Mouse (Mus musculus) spleen, postnatal 36 days (tissue): Measurements from ENCODE around the gene Mcf2l.

Source experiments
- DNase-seq, 2 experiments: peaks; one replicate each; pipeline ENCODE4 v3.0.0; 2022; ENCODE audit warnings: low spot score in 2 of 2, mixed read lengths in 1 of 2

Gene Mcf2l

DNA sequence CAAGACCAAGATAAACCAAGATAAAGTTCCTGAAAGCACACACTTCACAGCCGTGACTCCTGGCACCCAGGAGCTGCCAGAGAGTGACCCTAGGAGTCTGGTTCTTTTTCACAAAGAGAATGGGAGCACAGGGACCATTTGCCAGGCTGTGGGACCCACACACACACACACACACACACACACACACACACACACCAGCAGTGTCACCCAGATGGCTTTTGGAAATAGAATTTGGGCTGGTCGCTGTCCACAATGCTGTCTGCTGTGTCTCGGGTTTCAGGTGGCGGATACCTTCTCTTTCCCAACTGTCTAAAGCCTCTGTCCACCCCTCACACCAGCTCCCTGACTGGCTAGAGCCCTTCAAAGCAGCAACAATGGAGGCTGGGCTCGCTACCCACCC, 120.9 kb downstream of the Mcf2l start:
- no peak for DNase-seq

DNA sequence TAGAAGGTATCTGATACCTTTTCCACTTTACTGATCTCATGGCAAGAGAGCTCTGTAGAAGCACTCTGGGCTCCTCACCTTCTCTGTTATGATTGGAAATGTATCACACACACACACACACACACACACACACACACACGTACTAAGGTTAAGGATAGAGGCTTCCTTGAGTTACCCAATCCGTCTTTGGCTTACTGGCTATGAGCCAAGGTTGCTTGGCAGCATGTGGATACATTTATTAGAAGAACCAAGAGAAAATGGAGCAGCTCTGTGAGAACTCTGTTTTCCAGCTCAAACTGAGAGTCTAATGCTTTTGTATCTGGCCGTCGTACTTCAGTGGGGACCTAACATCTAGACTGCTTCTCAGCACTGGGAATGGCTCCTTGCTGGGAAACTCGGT, 121.9 kb downstream of the Mcf2l start:
- DNase-seq = no peak

DNA sequence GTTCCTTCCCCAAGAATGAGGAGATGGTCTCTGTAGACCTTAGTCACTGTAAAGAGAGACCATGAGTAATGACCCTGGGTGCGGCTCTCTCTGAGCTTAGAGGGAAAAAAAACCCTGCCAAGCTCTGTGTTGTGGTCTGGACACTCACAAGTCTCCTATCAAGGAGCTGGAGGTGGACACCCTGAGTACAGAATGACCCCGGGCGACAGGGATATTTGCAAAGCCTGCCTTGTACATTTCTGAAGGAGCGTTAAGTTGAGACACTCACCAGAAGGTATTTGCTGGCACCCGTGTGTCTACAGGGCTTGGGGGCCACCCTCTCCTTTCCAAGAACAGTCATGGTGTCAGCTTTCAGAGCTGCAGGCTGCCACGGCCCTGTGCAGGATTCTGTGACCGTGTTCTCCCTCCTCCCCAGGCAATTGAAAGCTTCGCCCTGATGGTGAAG, 123.2 kb downstream of the Mcf2l start:
- no peak for DNase-seq

DNA sequence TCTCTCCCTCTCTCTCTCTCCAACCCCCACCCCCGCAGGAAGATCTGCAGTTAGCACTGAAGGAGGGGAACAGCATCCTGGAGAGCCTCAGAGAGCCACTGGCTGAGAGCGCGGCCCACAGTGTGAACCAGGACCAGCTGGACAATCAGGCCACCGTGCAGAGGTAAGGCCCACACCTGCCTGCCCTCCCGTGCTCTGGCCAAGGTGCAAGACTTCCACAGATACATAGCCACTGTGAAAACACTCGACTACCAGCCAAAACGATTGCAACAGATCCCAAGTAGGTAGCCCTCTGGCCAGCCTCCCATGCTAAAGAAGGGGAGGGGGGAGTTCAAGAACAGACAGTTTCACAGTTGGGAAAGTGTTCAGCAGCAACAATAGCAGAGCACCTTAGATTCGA, 124.7 kb downstream of the Mcf2l start:
- DNase-seq = no peak

DNA sequence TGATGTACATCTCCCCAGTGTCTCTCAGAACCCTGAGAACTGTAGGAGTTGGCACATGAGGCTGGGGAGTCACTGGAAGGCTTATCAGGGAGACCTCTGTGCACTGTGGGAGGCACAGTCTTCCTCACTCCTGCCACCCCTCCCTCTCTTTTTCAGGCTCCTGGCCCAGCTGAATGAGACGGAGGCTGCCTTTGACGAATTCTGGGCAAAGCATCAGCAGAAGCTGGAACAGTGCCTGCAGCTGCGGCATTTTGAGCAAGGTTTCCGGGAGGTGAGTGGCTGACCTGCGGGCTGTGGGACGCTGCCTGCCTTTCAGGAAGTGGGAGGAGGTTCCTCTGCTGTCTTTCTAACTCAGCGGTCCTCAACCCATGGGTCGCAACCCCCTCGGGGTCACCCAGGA, 126.2 kb downstream of the Mcf2l start:
- DNase-seq = no peak

DNA sequence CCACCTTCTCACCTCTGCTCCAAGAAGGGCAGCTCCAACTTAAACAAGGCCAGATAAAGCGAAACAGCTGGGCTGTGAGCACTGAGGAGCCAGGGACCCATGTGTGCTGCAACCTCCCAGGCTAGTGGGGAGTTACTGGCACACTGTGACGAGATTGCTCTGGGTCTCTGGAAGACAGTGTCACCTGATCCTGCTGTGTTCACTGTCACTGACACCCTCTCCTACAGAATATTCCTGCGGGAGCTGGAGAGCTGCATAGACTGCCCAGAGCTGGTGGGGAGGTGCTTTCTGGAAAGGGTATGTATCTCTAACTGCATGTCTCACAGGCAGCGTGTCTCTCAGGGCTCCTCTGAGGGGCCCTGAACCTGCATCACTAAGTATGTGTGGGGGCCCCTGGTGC, 133.9 kb downstream of the Mcf2l start:
- no peak for DNase-seq

DNA sequence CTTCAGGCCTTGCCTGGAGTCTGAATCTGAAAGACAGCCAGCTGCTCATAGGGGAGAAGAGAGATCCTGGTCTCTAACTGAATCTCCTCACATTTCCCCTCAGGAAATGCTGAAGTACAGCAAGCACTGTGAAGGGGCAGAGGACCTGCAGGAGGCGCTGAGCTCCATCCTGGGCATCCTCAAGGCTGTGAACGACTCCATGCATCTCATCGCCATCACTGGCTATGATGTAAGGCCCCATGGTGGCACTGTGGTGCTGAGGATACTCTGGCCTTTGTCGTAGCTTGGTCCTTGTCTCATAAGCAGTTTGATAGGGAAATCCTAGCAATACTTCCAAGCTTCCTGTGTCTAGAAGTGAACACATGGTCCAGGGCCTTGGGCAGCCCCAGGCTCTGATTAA, 136.7 kb downstream of the Mcf2l start:
- DNase-seq = no peak

DNA sequence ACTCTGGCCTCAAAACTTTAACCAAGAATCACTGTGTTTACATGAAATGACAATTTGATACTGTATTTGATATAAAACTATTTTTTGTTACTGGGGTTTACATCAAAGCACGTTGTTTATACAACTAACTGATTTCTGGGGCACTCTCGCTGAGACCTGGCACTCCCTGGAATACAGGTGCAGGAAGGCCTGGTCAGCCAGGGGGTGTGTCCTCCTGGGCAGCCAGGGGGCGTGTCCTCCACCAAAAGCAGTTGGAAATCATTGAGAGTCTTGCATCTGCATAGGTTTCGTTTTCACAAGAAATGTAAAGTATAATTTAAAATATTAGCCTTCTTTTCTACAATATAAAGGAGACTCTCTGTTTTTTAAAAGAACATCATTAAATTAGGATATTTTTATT, 146.0 kb downstream of the Mcf2l start:
- DNase-seq = no peak

DNA sequence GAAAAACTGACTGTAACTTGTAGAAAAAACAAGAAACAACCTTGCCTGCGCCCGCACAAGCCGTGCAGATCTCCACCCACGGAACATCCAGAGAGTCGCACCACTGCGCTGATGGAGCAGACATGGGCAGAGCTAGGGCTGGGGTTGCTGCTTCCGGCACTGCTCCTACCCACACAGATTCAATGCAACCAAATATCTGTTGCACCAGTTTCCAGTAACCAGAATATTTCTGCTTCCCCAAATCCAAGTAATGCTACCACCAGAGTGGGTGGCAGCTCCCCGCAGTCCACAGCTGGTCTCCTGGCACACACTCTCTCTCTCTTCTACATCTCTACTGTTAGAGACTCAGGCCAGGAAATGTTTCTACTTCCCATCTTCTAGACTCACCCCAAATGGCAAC, 148.2 kb downstream of the Mcf2l start:
- DNase-seq = no peak

DNA sequence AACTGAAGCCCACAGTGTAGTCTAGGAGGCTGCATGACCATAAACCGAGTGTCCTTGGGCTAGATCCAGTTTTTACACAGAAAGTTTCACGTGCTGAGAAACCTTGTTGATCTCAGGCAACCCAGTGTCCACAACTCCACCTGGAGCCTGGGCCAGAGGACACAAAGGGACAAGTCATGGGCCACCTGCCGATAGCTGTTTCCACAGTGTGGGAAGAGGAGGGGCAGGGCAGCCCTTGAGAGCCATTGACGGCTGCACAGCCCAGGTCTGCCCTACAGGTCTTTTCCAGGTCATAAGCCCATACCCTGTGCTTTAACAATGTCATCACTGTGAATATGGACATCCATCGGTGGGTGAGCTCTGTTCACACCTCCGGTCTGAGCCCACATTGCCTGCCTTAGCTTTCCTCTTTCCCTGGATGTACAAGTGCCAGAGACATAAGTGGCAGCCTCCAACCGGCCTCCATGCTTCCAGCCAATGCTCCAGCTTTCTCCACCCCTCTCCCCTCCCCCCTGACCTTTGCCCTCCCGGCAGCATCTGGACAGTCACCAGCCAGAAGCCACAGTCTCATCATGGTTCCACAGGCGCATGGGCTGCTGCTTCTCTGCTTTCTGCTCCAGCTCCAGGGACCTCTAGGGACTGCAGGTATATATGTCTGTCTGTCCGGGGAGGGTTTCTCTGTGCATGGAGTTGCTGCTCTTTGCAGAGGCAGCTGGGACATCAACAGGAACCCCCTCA, 152.1 kb downstream of the Mcf2l start, which contains the start of gene F7:
F7 (plus strand) TSS at position 548 of the 738 bp plus-strand sequence.
- DNase-seq = no peak

DNA sequence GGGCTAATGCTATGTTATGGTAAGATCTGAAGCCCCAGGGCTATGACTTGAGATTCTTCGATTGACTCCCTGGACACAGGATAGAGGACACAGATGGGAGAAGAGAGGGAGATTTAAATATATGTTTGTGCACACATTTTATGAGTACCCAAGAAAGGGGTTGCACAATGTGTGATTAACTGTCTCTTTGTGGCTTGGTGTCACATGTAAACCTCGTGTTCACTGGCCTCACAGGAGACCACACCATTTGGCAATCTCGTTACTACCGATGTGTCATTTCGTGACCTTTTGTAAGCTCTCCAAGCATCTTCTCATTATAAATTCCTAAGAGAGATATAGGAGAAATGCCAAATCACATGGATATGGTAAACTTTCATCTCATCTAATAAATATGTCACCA, 154.0 kb downstream of the Mcf2l start:
- DNase-seq = no peak

DNA sequence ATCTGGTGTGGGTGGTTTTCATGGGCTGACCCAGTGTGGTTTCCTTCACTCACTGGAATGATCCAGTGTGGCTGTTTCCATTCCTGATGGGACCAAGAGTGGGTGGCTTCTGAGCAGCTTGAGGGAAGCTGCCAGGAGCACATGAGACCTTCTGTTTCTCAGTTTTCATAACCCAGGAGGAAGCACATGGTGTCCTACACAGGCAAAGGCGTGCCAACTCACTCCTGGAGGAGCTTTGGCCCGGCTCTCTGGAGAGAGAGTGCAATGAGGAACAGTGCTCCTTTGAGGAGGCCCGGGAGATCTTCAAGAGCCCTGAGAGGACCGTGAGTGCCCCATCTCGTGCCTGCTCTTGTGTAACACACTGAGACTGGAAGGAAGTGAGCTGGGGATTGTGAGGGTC, 154.9 kb downstream of the Mcf2l start:
- no peak for DNase-seq

DNA sequence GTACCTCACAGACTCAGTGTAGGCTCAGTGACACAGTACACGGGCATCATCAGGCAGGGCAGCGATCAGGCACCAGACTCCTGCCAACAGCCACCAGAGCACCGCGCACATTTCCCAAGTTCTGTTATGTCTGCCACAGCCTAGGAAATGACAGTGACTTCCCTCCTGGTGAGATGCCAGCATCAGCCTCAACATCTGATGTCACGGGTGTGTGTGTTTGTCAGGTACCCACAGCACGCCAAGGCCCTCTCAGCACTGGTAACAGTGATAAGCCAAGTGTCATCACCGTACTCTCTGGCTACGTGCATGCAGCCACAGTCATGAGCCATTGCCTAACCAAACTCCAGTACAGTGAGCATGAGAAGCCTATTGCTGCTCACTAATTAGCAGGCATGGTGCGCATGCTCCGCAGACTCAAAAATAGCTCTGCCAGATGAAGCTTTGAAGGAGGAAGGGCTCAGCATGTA, 162.8 kb downstream of the Mcf2l start:
- DNase-seq = no peak

DNA sequence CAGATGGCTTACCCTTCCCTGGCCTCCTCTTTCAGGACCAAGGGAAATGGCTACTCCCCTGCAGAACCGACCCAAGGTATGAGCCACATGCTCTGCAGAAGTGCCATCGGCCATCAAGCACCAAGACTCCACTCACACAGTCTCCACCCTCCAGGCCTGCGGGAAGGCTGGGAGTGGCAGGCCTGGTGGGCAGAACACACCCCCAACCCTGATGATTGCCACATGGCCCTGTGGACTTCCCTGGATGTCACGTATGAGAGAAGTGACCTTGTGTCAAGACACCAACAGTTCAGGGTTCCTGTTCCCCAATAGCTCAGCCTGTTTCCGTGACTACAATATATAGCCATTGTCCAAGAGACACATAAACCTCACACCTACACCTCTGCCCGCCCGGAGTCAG, 163.4 kb downstream of the Mcf2l start, which contains the start of gene F10:
F10 (plus strand) TSS at position 294 of the 400 bp plus-strand sequence.
- no peak for DNase-seq

DNA sequence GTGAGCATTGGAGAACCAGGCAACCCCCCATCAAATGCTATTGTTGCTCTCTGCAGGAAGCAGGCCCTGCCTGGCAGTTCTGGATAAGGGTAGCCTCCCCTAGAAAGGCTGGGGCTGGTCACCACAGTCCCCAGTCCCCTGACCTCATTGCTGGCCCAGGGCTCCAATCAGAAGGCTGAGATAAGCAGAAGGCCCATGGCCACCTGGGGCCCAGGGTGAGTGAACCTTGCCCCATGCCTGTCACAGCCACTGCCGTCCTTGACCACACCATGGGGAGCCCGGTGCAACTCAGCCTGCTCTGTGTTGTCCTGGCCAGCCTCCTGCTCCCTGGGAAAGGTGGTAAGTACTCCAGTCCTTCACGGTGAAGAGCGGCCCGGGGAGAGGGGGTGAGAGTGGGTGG, 164.0 kb downstream of the Mcf2l start:
- DNase-seq = no peak

DNA sequence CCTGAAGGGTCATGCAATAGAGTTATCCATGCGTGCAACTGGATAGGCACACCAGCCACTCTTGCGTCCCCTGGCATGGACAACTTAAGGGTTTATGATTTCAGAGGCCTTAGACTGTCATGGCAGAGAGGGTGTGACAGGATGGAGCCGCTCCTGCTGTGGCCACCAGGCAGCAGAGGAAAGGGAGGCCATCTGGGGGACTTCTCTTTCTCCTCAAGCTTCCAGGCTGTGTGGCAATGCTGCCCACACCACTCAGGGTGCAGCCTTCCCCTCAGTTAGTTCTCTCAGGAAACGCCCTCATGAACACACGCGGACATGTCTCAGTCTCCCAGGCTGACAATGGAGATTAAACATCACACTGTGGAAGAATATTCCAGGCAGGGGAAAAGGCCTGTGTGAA, 165.4 kb downstream of the Mcf2l start:
- no peak for DNase-seq

DNA sequence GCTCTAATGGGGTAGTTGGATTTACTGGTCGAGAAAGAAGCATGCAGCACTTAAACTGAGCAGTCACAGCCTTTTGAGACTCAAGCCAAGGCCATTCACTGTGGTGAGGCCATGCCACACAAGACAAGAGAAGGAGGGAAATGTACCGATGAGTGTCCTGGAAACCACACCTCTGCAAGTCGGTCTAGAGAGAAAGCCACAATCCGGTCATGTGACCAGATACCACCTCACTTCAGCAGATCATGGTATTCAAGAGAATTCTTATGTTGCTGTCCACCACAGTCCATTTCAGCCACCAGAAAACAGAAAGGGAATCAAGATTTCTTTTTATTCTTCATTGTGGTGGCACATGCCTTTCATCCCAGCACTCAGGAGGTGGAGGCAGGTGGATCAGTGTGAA, 167.9 kb downstream of the Mcf2l start:
- no peak for DNase-seq

DNA sequence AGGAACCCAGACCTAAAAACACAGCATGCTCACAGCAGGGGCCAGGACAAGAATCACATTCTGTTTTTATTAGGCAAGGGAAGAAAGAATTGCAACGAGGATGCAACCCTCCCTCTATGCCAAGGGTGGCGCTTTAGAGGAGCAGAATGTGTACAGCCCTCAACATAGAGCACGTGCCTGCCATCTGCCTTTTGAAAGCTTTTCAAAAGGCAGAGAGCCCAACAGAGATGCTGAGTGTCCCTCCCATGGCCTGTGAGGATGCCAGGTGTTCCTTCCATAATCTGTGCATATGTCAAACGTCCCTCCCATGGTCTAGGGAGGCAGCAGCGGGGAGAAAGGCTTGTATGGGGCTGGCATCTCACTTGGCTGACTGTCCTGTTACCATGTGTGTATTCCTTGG, 174.0 kb downstream of the Mcf2l start:
- DNase-seq = no peak

DNA sequence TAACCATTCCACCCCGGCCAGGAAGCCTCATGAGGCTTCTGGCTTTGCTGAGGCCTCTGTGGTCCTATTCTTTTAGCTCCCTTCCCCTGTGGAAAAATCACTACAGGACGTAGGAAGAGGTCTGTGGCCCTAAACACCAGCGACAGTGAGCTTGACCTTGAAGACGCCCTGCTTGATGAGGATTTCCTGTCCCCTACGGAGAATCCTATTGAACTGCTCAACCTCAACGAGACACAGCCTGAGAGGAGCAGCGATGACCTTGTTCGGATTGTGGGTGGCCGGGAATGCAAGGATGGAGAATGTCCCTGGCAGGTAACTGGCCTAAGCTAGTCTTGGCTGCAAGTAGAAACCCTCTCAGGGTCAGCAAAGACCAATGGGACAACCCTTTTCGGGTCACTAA, 176.9 kb downstream of the Mcf2l start:
- no peak for DNase-seq

DNA sequence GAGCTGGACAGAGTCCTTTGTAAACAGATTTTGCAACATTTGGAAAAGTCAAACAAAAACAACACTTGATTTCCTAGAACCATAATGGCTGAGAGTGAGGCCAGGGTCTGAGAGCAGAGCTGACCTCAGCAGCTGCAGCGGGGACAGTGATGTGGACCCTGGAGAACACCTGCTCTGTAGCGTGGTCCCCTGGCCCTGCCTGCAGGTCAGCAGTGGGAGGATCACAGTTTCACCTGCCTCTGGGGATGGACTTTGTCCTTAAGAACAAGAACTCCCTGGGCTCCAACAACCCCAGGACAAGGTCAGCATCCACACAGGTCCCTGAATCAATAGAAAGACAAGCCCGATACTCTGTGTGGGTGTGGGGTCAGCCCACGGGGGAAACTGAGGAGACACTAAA, 183.7 kb downstream of the Mcf2l start:
- no peak for DNase-seq

DNA sequence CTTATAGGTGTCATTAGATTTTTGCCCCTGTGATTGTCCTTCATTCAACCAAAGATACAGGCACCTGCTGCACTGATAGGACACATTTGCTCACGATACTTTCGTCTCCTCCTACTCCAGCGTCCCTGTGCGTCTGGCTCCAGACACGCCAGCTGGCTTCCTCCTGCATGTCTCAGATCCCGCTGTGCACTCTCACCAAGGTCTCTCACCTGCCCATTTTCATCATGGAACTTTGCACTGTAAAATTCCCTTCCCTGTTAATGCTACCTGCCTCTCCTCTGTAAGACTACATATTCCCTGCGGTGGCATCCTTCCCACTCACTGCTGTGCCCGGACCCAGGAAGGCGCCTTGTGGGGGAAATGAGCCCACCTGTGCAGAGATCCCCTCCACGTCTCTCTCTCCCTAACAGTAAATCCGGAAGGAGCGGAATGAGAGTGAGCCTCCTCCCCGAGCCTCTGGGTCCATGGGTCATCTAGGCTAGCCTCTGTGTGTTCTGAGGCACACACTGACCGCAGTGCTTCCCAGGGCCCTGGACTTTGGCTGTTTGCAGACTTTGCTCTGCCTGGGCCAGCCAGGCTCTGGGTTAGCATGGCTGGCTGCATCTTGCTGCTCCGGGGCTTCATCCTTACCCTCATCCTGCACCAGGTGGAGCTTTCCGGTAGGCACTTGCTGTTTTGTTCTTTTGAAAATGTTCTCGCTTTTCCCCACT, 187.0 kb downstream of the Mcf2l start, which contains the start of gene Proz:
Proz (plus strand) TSS at position 474 of the 710 bp plus-strand sequence.
- DNase-seq = no peak

DNA sequence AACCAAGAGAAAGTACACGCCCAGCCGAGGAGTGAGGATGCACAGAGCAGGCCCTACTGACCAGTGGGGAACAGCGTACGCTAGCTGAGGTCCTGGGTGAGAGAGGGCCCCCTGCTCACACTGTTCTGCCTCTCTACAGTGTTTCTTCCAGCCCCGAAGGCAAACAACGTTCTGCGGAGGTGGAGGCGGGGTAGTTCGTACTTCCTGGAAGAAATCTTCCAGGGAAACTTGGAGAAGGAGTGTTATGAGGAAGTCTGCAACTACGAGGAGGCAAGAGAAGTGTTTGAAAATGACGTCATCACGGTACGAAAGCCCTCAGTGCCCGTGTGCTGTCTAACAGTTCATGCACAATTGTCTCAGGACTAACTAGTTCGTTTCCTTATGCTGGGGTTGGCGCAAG, 189.5 kb downstream of the Mcf2l start:
- no peak for DNase-seq
